Mouse (Mus musculus): ENCODE data around the gene Pold2. TPM values are rescaled to one million over a fixed set of nuclear protein-coding genes. Genes with fewer than 3 reads are reported as not detected.

The Pold2 gene
- polyA plus RNA-seq, 1 experiment from 2014 or later = 64.5 TPM

DNA sequence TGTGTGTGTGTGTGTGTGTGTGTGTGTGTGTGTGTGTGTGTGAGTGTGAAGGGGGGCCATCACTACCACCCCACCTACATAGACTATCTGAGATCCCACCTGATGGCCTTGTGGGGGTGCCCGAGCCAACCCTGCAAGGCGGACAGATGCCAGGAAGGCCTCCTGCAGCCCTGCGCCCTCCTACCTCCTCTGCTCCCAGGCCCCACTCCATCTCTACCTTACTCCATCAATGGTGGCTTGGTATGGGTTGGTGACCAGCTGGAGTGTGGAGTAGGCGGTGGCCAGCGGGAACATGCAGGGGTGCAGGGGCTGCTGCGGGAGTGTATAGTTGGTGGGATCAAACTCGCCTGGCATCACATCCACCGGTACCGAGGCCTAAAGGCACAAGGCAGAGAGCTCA lies 4.9 kb downstream of the Pold2 start:
- Histone ChIP-seq H3K9ac (replicated peaks) (no peak overlapping the region), H3K4me2 (no peak overlapping the region), H3K4me1 (peaks cover 17% of the 10 kb centered on the region), H3K27me3 (replicated peaks) (no peaks in the 10 kb centered on the region), H3K4me3 (replicated peaks) (no peak overlapping the region), H3K9me3 (replicated peaks) (no peaks in the 10 kb centered on the region), H3K27ac (replicated peaks) (no peak overlapping the region), H3K36me3 (peaks cover 44% of the 10 kb centered on the region)
- ATAC-seq (ENCODE audit: low FRiP score) = no peak
- WGBS = 97% methylated on average over 9 of the region's 9 CpGs

DNA sequence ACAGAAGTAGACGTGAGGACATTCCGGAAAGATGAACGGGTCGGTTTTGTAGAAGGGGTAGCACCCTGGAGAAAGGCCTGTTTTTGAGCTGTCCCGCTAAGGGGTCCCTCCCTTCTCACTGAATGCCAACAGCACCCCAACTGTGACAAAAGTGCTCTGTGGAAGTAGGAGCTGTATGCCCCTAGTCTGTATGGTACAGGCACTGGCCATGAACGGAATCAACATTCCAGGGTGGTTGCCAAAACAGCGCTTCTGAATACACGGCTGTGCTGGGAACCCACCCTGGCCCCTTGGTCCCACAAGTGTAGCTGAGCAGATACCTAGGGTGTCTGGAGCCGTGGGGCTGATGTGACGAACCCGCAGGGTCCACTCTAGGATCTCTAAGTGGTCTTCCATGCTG lies 5.4 kb downstream of the Pold2 start:
- H3K27me3 ChIP-seq (replicated peaks) = no peaks in the 10 kb centered on the region
- 97% methylated on average over 11 of the region's 11 CpGs for WGBS
- H3K9ac ChIP-seq (replicated peaks) = no peak overlapping the region
- peaks cover 44% of the 10 kb centered on the region for H3K36me3 ChIP-seq
- H3K9me3 ChIP-seq (replicated peaks) = no peaks in the 10 kb centered on the region
- no peak overlapping the region for H3K4me3 ChIP-seq (replicated peaks)
- no peak for ATAC-seq (ENCODE audit: low FRiP score)
- no peak overlapping the region for H3K27ac ChIP-seq (replicated peaks)
- H3K4me2 ChIP-seq = no peak overlapping the region
- H3K4me1 ChIP-seq = peaks cover 17% of the 10 kb centered on the region

DNA sequence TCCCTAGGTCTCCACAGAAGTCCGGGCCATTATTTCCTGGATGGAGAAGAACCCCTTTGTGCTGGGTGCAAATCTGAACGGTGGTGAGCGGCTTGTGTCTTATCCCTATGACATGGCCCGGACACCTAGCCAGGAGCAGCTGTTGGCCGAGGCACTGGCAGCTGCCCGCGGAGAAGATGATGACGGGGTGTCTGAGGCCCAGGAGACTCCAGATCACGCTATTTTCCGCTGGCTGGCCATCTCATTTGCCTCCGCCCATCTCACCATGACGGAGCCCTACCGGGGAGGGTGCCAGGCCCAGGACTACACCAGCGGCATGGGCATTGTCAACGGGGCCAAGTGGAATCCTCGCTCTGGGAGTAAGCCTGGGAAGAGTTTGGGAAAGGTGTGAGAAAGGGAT lies 8.0 kb downstream of the Pold2 start:
- ATAC-seq (ENCODE audit: low FRiP score) = no peak
- peaks cover 41% of the 10 kb centered on the region for H3K36me3 ChIP-seq
- no peaks in the 10 kb centered on the region for H3K4me1 ChIP-seq
- H3K4me3 ChIP-seq (replicated peaks) = no peak overlapping the region
- H3K9ac ChIP-seq (replicated peaks) = no peak overlapping the region
- H3K4me2 ChIP-seq = no peak overlapping the region
- 90% methylated on average over 16 of the region's 16 CpGs for whole genome bisulfite sequencing
- no peaks in the 10 kb centered on the region for H3K9me3 ChIP-seq (replicated peaks)
- H3K27me3 ChIP-seq (replicated peaks) = no peaks in the 10 kb centered on the region
- H3K27ac ChIP-seq (replicated peaks) = no peak overlapping the region

DNA sequence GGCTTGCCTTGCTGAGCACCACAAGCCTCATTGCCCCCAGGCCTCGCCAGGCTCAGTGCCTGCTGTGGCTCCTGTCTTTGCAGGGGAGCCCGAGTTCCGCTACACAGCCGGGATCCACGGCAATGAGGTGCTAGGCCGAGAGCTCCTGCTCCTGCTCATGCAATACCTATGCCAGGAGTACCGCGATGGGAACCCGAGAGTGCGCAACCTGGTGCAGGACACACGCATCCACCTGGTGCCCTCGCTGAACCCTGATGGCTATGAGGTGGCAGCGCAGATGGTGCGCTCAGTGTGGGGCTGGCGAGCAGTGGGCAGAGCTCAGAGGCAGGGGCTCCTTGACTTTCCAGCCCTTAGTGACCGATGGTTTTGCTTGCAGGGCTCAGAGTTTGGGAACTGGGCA lies 8.8 kb downstream of the Pold2 start:
- H3K4me1 ChIP-seq = no peaks in the 10 kb centered on the region
- no peaks in the 10 kb centered on the region for H3K27me3 ChIP-seq (replicated peaks)
- H3K9me3 ChIP-seq (replicated peaks) = no peaks in the 10 kb centered on the region
- no peak for ATAC-seq (ENCODE audit: low FRiP score)
- WGBS = 92% methylated on average over 16 of the region's 16 CpGs
- no peak overlapping the region for H3K27ac ChIP-seq (replicated peaks)
- H3K4me3 ChIP-seq (replicated peaks) = no peak overlapping the region
- no peak overlapping the region for H3K9ac ChIP-seq (replicated peaks)
- no peak overlapping the region for H3K4me2 ChIP-seq
- peaks cover 34% of the 10 kb centered on the region for H3K36me3 ChIP-seq

DNA sequence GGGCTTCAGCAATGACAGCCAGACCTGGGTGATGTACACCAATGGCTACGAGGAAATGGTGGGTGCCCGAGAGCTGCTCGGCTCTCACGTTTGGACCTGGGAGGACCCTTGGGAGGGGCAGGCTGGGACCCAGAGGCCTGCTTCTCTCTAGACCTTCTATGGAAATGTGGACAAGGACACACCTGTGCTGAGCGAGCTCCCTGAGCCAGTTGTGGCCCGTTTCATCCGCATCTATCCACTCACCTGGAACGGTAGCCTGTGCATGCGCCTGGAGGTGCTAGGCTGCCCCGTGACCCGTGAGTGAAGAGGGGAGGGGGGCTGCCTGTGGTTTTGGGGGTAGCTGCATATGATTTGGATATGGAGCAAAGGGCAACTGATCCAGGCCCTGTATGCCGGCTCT lies 9.8 kb downstream of the Pold2 start:
- Histone ChIP-seq H3K36me3 (peaks cover 24% of the 10 kb centered on the region), H3K4me1 (no peaks in the 10 kb centered on the region), H3K4me3 (replicated peaks) (no peak overlapping the region), H3K27me3 (replicated peaks) (peaks cover 6% of the 10 kb centered on the region), H3K27ac (replicated peaks) (no peak overlapping the region), H3K9me3 (replicated peaks) (no peaks in the 10 kb centered on the region), H3K4me2 (no peak overlapping the region), H3K9ac (replicated peaks) (no peak overlapping the region)
- no peak for ATAC-seq (ENCODE audit: low FRiP score)
- 92% methylated on average over 12 of the region's 12 CpGs for WGBS

DNA sequence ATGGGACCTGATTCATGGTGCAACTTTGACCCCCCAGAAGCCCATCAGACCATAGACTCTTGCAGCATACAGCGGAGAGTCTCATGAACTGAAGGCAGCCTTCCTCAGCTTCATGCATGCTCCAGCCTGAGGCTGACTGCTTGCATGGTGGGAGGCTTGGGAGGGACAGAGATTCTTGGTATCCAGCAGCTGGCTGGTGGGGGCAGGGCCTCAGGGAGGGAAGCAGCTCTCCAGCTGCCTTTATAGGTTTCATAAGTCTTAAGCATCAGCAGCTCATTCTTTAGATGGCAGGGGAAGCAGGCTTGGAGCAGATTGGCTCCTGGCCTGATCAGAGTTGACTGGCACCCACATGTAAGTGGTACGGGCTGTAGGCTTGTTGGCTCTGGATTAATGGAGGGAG lies 10.9 kb downstream of the Pold2 start:
- Histone ChIP-seq H3K4me2 (no peak overlapping the region), H3K9me3 (replicated peaks) (no peaks in the 10 kb centered on the region), H3K27ac (replicated peaks) (no peak overlapping the region), H3K4me3 (replicated peaks) (no peak overlapping the region), H3K9ac (replicated peaks) (no peak overlapping the region), H3K27me3 (replicated peaks) (peaks cover 17% of the 10 kb centered on the region), H3K4me1 (peaks cover 4% of the 10 kb centered on the region; the same call in 1 of the 2 replicates), H3K36me3 (peaks cover 13% of the 10 kb centered on the region)
- 85% methylated on average over 2 of the region's 2 CpGs for WGBS
- ATAC-seq (ENCODE audit: low FRiP score) = no peak

DNA sequence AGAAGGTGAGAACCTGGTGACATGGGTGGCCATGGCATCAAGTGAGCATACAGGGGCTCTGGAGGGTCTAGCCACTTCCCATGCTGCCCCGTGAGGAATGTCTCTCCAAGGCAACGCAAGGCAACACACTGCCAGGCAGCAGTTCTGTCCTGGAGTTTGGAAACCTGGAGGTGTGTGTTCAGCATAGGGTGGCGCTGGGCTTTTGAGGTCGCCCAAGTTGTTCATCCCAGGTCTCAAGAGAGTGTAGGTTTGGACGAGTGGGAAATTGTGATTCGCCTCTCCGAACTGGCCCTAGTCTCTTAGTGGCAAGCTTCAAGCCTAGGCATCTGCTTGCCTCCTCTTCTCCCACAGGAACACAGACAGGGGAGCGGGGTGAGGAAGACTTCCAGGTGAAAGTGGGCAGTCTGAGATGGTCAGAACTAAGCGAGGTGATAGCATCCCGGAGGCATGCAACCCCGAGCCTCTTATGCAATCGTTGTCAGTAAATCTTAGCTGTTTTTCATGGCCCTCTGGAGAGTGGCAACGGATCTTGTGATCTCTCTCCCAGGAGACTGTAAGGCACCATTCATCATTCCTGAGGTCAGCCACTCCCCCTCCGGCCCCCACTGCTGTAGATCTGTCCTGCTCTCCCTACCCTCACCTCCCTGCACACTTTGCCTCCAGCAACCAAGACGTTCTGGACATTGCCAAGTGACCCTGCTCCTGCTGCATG lies 15.5 kb downstream of the Pold2 start:
- Histone ChIP-seq H3K36me3 (no peaks in the 10 kb centered on the region), H3K4me2 (peak overlapping the region; percentile 63), H3K27me3 (replicated peaks) (peaks cover 44% of the 10 kb centered on the region), H3K27ac (replicated peaks) (0 out of 2 replicates have a peak overlapping the region, but pooled peaks have one; percentile 20), H3K4me3 (replicated peaks) (peak overlapping the region; percentile 37), H3K9ac (replicated peaks) (no peak overlapping the region), H3K4me1 (peaks cover 16% of the 10 kb centered on the region), H3K9me3 (replicated peaks) (no peaks in the 10 kb centered on the region)
- no peak for ATAC-seq (ENCODE audit: low FRiP score)
- 20% methylated on average over 15 of the region's 15 CpGs for WGBS

DNA sequence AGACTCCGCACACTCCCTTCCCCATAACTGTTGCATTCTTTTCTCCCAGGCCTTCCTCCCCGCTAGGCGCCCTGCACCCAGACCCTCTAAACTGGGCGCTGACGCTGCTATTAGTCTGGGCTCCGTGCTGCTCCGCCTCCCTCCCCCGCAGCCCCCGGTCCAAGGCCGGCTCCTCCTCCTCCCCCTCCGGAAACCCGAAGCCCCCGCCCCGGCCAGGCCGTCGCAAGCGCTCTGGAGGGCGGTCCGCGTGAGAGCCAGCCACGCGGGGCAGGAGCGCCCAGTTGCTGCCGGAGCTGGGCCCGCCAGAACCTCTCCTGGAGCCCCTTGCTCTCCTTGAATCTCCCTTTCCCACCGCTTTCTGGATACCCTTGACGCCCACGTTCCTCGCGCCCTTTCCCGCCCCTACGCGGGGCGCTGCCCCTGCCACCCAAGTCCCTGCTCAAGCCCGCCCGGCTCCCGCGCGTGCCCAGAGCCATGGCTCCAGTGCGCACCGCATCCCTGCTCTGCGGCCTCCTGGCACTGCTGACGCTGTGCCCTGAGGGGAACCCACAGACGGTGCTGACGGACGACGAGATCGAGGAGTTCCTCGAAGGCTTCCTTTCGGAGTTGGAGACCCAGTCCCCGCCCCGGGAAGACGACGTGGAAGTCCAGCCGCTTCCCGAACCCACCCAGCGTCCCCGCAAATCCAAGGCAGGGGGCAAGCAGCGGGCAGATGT lies 16.3 kb downstream of the Pold2 start, which contains the start of gene Aebp1:
Gene Aebp1, plus strand, starts transcription at position 270 of the 716 bp plus-strand sequence.
- Histone ChIP-seq H3K9ac (replicated peaks) (peak within 1 kb of the TSS; percentile 34), H3K36me3 (no peaks in the 10 kb centered on the region), H3K27ac (replicated peaks) (0 out of 2 replicates have a peak within 1 kb of the TSS, but pooled peaks have one; percentile 20), H3K9me3 (replicated peaks) (no peaks in the 10 kb centered on the region), H3K27me3 (replicated peaks) (peaks cover 44% of the 10 kb centered on the region), H3K4me3 (replicated peaks) (peak within 1 kb of the TSS; percentile 37), H3K4me2 (peak within 1 kb of the TSS; percentile 63), H3K4me1 (peaks cover 16% of the 10 kb centered on the region)
- no peak for ATAC-seq (ENCODE audit: low FRiP score)
- WGBS = 3% methylated on average over 59 of the region's 59 CpGs

DNA sequence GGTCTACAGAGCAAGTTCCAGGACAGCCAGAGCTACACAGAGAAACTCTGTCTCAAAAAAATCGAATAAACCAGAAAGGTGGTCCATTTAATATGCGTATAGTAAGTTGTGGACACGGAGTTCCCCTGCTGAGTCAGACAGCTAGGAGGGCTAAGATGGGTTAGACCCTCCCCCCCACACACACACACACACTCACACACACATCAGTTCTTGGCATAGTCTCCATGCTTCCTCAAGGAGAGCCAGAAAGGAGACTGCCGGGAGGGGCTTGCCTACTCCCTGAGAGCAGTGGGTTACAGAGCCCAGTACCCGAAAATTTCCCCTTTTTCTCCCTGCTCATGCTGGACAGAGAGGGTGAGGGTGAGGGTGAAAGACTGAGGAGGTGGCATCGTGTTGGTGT lies 17.5 kb downstream of the Pold2 start:
- Histone ChIP-seq H3K27ac (replicated peaks) (no peak overlapping the region), H3K9me3 (replicated peaks) (no peaks in the 10 kb centered on the region), H3K4me2 (no peak overlapping the region), H3K4me1 (peaks cover 16% of the 10 kb centered on the region), H3K36me3 (no peaks in the 10 kb centered on the region), H3K27me3 (replicated peaks) (peaks cover 44% of the 10 kb centered on the region), H3K9ac (replicated peaks) (no peak overlapping the region), H3K4me3 (replicated peaks) (no peak overlapping the region)
- 70% methylated on average over 6 of the region's 6 CpGs for WGBS
- no peak for ATAC-seq (ENCODE audit: low FRiP score)

DNA sequence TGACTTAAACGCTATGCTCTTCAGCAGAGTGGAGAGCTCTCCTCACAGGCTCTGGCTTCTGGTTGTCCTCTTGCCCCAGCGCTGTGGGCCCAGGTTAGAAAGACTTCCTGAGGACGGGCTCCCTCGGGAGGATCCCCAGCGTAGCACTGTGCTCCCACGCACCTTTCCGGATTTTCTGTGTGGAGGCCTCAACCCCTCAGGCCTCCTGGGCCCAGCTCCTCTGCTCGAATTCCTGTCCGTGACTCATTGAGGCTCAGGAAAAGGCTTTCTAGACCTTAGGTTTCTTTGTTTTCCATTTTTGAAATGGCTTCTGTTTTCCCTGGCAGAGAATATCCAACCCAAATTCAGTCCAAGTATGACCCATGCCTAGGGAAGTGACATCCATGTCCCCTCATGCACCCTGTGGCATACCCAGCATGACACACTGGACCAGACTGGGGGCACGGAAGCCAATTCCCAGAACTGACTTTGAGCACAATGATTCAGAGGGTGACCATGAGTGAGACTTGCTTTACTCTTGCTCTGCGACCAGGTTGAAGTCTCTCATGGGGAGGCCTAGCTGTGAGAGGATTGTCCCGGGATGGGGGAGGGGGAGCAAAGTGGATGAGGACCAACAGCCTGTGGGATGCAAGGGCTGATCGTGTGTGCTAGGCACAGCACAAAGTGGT lies 18.1 kb downstream of the Pold2 start:
- H3K9me3 ChIP-seq (replicated peaks) = no peaks in the 10 kb centered on the region
- H3K9ac ChIP-seq (replicated peaks) = no peak overlapping the region
- no peak overlapping the region for H3K4me3 ChIP-seq (replicated peaks)
- H3K27ac ChIP-seq (replicated peaks) = no peak overlapping the region
- no peak overlapping the region for H3K4me2 ChIP-seq
- peaks cover 44% of the 10 kb centered on the region for H3K27me3 ChIP-seq (replicated peaks)
- 87% methylated on average over 13 of the region's 13 CpGs for WGBS
- ATAC-seq (ENCODE audit: low FRiP score) = no peak
- no peaks in the 10 kb centered on the region for H3K36me3 ChIP-seq
- peaks cover 16% of the 10 kb centered on the region for H3K4me1 ChIP-seq

DNA sequence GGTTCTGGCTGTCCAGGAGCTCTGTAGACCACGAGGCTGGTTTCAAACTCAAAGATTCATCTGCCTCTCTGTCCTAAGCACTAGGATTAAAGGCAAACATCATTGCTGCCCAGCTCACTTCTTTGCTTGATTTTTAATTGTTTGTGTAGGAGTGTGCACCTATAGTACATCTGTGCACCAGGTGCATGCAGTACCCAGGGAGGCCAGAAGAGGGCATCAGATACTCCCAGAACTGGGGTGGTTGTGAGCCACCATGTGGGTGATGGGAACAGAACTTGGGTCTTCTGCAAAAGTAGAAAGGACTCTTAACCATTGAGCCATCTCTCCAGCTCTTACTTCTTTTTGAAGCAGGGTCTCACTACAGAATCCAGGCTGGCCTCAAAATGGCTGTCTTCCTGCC lies 19.4 kb downstream of the Pold2 start:
- Histone ChIP-seq H3K4me3 (replicated peaks) (no peak overlapping the region), H3K9ac (replicated peaks) (no peak overlapping the region), H3K27ac (replicated peaks) (no peak overlapping the region), H3K4me1 (peaks cover 16% of the 10 kb centered on the region), H3K9me3 (replicated peaks) (no peaks in the 10 kb centered on the region), H3K4me2 (no peak overlapping the region), H3K36me3 (no peaks in the 10 kb centered on the region), H3K27me3 (replicated peaks) (peaks cover 42% of the 10 kb centered on the region)
- no peak for ATAC-seq (ENCODE audit: low FRiP score)
- 80% methylated on average over 1 of the region's 1 CpGs for WGBS

All from neural tube, embryonic 15.5 days (tissue).